Mouse (Mus musculus) myocyte (in vitro differentiated cells): ENCODE results near the gene Usp24. TPM values are rescaled to one million over a fixed set of nuclear protein-coding genes. Genes with fewer than 3 reads are reported as not detected.

ENCODE experiments used
- H3K27me3 ChIP-seq: one replicate; pipeline ENCODE4 v1.6.1; 2011; ENCODE audit not compliant: control insufficient read depth, insufficient read depth, insufficient read length
- H3K36me3 ChIP-seq: one replicate; pipeline ENCODE4 v1.6.1; 2011; ENCODE audit not compliant: control insufficient read depth, insufficient read depth
- H3K4me2 ChIP-seq: one replicate; pipeline ENCODE4 v1.6.1; 2011; ENCODE audit warnings: low read depth, control low read depth
- H3K4me3 ChIP-seq: one replicate; pipeline ENCODE4 v1.5.1; 2011; ENCODE audit warnings: mild to moderate bottlenecking, control low read depth, moderate library complexity
- H3K79me2 ChIP-seq: one replicate; pipeline ENCODE4 v1.6.1; 2011; ENCODE audit not compliant: control insufficient read depth, insufficient read depth
- H3ac ChIP-seq: one replicate; pipeline ENCODE4 v1.6.1; 2011; ENCODE audit not compliant: control insufficient read depth, insufficient read length
- CEBPB ChIP-seq: IDR thresholded peaks from 2 replicates; pipeline ENCODE4 v1.6.1; 2011; ENCODE audit warnings: mild to moderate bottlenecking, moderate library complexity; ENCODE audit not compliant: poor library complexity, insufficient read depth, severe bottlenecking
- E2F4 ChIP-seq: IDR thresholded peaks from one replicate; pipeline ENCODE4 v1.6.1; 2011; ENCODE audit warnings: mild to moderate bottlenecking, control low read depth, moderate library complexity; ENCODE audit not compliant: insufficient read depth
- MAX ChIP-seq: IDR thresholded peaks from one replicate; pipeline ENCODE4 v1.6.1; 2011; ENCODE audit warnings: low read depth, mild to moderate bottlenecking, control low read depth
- MYOD1 ChIP-seq, 3 experiments: IDR thresholded peaks; one replicate each; pipeline ENCODE4 v1.6.1; 2011; ENCODE audit warnings: control low read depth in 2 of 3, low read depth in 2 of 3, mild to moderate bottlenecking in 2 of 3, moderate library complexity in 1 of 3; ENCODE audit not compliant: insufficient read length in 2 of 3, control insufficient read depth in 1 of 3
- MYOG ChIP-seq, 3 experiments: IDR thresholded peaks; one replicate each; pipeline ENCODE4 v1.6.1; 2011; ENCODE audit warnings: control low read depth in 2 of 3, low read depth in 2 of 3, mild to moderate bottlenecking in 2 of 3; ENCODE audit not compliant: insufficient read length in 2 of 3, control insufficient read depth in 1 of 3, insufficient read depth in 1 of 3
- POLR2A ChIP-seq: IDR thresholded peaks from one replicate; pipeline ENCODE4 v1.6.1; 2011; ENCODE audit warnings: low read depth, mild to moderate bottlenecking, control low read depth, moderate library complexity; ENCODE audit not compliant: insufficient read length
- POLR2AphosphoS2 ChIP-seq: IDR thresholded peaks from one replicate; pipeline ENCODE4 v1.6.1; 2011; ENCODE audit warnings: low read depth, control low read depth; ENCODE audit not compliant: insufficient read length
- REST ChIP-seq: IDR thresholded peaks from one replicate; pipeline ENCODE4 v1.6.1; 2011; ENCODE audit warnings: mild to moderate bottlenecking, control low read depth, moderate library complexity; ENCODE audit not compliant: insufficient read depth, insufficient read length
- SRF ChIP-seq: IDR thresholded peaks from one replicate; pipeline ENCODE4 v1.6.1; 2011; ENCODE audit warnings: low read depth; ENCODE audit not compliant: control insufficient read depth, insufficient read length
- TCF12 ChIP-seq: IDR thresholded peaks from one replicate; pipeline ENCODE4 v1.6.1; 2011; ENCODE audit warnings: mild to moderate bottlenecking, control low read depth; ENCODE audit not compliant: poor library complexity, insufficient read depth, severe bottlenecking
- TCF3 ChIP-seq: IDR thresholded peaks from one replicate; pipeline ENCODE4 v1.6.1; 2011; ENCODE audit warnings: low read depth, control low read depth; ENCODE audit not compliant: insufficient read length
- USF1 ChIP-seq: IDR thresholded peaks from one replicate; pipeline ENCODE4 v1.6.1; 2011; ENCODE audit warnings: low read depth, mild to moderate bottlenecking, control low read depth, moderate library complexity
- polyA plus RNA-seq: library from polyadenylated mRNA; unstranded; fragments of >200 nt; fragmentation: generic; extraction: Trizol; gene quantifications from one replicate; pipeline ENCODE4 v1.2.1, GENCODE M21; 2012; ENCODE audit warnings: missing spikeins

Gene Usp24
- polyA plus RNA-seq, 1 experiment = 5.3 TPM

DNA sequence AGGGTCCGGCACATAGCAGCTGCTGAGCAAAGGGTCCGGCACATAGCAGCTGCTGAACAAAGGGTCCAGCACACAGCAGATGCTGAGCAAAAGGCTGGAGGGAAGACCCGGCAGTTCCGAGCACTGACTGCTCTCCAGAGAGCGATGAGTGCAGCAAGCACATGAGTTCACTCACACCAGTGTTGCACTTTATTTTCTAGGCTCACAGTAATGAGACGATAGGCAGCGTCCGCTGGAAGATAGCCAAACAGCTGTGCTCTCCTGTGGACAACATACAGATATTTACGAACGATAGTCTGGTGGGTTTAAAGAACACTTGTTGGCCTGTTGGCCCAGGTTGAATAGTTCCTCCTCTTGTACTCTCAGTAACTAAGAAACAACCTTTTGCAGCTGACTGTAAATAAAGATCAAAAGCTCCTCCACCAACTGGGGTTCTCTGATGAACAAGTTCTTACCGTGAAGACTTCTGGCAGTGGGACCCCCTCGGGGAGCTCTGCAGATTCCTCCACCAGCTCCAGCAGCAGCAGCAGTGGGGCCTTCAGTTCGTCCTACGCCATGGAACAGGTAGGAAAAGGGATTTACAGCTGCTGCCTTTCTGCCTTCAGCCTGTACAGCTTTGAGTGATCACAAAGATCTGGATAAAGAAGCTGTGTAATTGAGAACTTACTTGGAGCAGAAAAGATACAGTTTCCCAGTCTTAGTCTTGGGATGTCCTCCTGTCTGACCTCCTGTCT is 63.0 kb downstream of the Usp24 start:
- H3K4me2 ChIP-seq = no peak overlapping the region

GRCm38 (mm10) chr4:106381131-106381530 is 65.1 kb downstream of the Usp24 start:
- TF ChIP-seq POLR2AphosphoS2 = no peak
- TF ChIP-seq E2F4 = no peak
- TF ChIP-seq CEBPB = no peak
- no peak overlapping the region for H3K4me3 ChIP-seq
- no peak overlapping the region for H3K4me2 ChIP-seq
- no peak overlapping the region for H3ac ChIP-seq
- no peaks in the 10 kb centered on the region for H3K27me3 ChIP-seq
- peaks cover 67% of the 10 kb centered on the region for H3K36me3 ChIP-seq
- H3K79me2 ChIP-seq = no peaks in the 10 kb centered on the region

More for the DNA sequence above, 63.0 kb downstream of the Usp24 start:
- Histone ChIP-seq H3K27me3 (no peaks in the 10 kb centered on the region), H3K4me3 (no peak overlapping the region), H3K79me2 (no peaks in the 10 kb centered on the region), H3K36me3 (peaks cover 75% of the 10 kb centered on the region), H3ac (no peak overlapping the region)
- TF ChIP-seq REST = no peak
- TF ChIP-seq TCF12 = no peak
- TF ChIP-seq USF1 = no peak

DNA sequence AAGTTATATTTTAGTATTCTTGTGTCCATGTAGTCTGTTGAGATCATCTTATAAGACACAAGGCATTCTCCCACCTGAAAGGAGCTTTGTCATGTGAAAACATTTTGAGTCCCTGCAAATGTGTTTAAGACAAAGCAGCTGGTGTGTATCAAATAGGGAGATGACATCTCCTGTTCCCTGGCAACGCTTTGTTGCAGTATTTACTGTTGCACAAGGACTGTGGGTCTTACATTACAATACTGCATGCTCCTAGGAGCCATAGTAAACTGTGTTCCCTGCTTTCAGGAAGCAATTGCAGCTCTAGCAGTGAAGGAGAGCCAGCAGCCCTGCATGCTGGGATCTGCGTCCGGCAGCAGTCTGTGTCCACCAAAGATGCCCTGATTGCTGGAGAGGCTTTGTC is 73.9 kb downstream of the Usp24 start:
- peaks cover 49% of the 10 kb centered on the region for H3K36me3 ChIP-seq
- H3K79me2 ChIP-seq = no peaks in the 10 kb centered on the region
- no peak overlapping the region for H3ac ChIP-seq
- H3K4me3 ChIP-seq = no peak overlapping the region
- no peaks in the 10 kb centered on the region for H3K27me3 ChIP-seq
- H3K4me2 ChIP-seq = no peak overlapping the region
- TF ChIP-seq POLR2AphosphoS2 (no peak), POLR2A (no peak), E2F4 (no peak), TCF12 (no peak), REST (no peak), MAX (no peak), CEBPB (no peak), SRF (no peak), MYOD1 (IDR thresholded peaks at IDR 0.05; ENCODE audit: control insufficient read depth in 1 of 3, insufficient read length in 2 of 3, low read depth in 2 of 3) (no peak)

DNA sequence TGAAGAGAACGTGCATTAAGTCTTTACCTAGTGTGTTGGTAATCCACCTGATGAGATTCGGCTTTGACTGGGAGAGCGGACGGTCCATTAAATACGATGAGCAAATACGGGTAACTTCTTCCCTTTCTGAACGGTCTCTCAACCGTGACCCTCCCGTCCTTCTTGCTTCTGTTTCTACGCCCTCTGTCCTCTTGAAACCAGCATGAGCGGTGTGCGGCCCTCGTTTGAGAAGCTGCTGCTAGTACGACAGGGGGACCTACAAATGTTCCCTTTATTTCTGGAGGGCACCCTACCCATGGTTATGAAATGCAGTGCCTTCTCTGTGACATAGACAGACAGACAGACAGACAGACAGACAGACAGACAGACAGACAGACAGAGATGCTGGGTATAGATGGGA is 93.6 kb downstream of the Usp24 start:
- H3ac ChIP-seq = no peak overlapping the region
- no peak overlapping the region for H3K4me3 ChIP-seq
- TF ChIP-seq MYOD1 (IDR thresholded peaks at IDR 0.05; ENCODE audit: control insufficient read depth in 1 of 3, insufficient read length in 2 of 3, low read depth in 2 of 3) (no peak), E2F4 (no peak), MAX (no peak), TCF3 (no peak), USF1 (no peak), SRF (no peak), CEBPB (no peak), POLR2A (no peak), TCF12 (no peak), POLR2AphosphoS2 (no peak), MYOG (IDR thresholded peaks at IDR 0.05; ENCODE audit: control insufficient read depth in 1 of 3, insufficient read depth in 1 of 3, insufficient read length in 2 of 3, low read depth in 2 of 3) (no peak), REST (no peak)
- no peaks in the 10 kb centered on the region for H3K27me3 ChIP-seq
- peaks cover 57% of the 10 kb centered on the region for H3K36me3 ChIP-seq
- no peak overlapping the region for H3K4me2 ChIP-seq
- H3K79me2 ChIP-seq = no peaks in the 10 kb centered on the region

GRCm38 (mm10) chr4:106419256-106419655 is 103.2 kb downstream of the Usp24 start:
- no peak for TF ChIP-seq REST
- TF ChIP-seq MYOD1 (IDR thresholded peaks at IDR 0.05; ENCODE audit: control insufficient read depth in 1 of 3, insufficient read length in 2 of 3, low read depth in 2 of 3) = no peak
- no peak for TF ChIP-seq USF1
- Histone ChIP-seq H3K79me2 (no peaks in the 10 kb centered on the region), H3K4me3 (no peak overlapping the region), H3K27me3 (no peaks in the 10 kb centered on the region), H3K36me3 (peaks cover 65% of the 10 kb centered on the region), H3K4me2 (no peak overlapping the region), H3ac (no peak overlapping the region)

GRCm38 (mm10) chr4:106419791-106420190 is 103.8 kb downstream of the Usp24 start:
- no peak overlapping the region for H3K4me2 ChIP-seq
- H3K27me3 ChIP-seq = no peaks in the 10 kb centered on the region
- no peaks in the 10 kb centered on the region for H3K79me2 ChIP-seq
- peaks cover 68% of the 10 kb centered on the region for H3K36me3 ChIP-seq
- no peak overlapping the region for H3K4me3 ChIP-seq
- H3ac ChIP-seq = no peak overlapping the region
- TF ChIP-seq POLR2AphosphoS2 (no peak), MAX (no peak), MYOD1 (IDR thresholded peaks at IDR 0.05; ENCODE audit: control insufficient read depth in 1 of 3, insufficient read length in 2 of 3, low read depth in 2 of 3) (no peak), POLR2A (no peak), TCF12 (no peak), SRF (no peak), USF1 (no peak), E2F4 (no peak)
